Mouse (Mus musculus) duodenum, adult 2 months (tissue): Measurements from ENCODE around the gene Polrmt. TPM values are rescaled to one million over a fixed set of nuclear protein-coding genes. Genes with fewer than 3 reads are reported as not detected.

Source experiments
- polyA plus RNA-seq: library from polyadenylated mRNA; depleted of rRNA; stranded (reverse); fragments of >200 nt; gene quantifications from 2 replicates; pipeline ENCODE4 v1.2.3, GENCODE M21; 2012; ENCODE audit warnings: low replicate concordance; rRNA removed

The Polrmt gene
- 47.7 and 62.9 TPM in 2 replicates for polyA plus RNA-seq

GRCm38 (mm10) chr10:79745898-79746773 is at the start of gene Polrmt:
Polrmt (minus strand) TSS chr10:79746581.

GRCm38 (mm10) chr10:79793051-79793737 is 46.8 kb upstream of the Polrmt start, which contains the start of gene Palm:
Palm (plus strand) TSS chr10:79793572.

GRCm38 (mm10) chr10:79790861-79791260 is 44.5 kb upstream of the Polrmt start, which contains the start of gene Prss57:
Prss57 (minus strand) TSS chr10:79790961.

DNA sequence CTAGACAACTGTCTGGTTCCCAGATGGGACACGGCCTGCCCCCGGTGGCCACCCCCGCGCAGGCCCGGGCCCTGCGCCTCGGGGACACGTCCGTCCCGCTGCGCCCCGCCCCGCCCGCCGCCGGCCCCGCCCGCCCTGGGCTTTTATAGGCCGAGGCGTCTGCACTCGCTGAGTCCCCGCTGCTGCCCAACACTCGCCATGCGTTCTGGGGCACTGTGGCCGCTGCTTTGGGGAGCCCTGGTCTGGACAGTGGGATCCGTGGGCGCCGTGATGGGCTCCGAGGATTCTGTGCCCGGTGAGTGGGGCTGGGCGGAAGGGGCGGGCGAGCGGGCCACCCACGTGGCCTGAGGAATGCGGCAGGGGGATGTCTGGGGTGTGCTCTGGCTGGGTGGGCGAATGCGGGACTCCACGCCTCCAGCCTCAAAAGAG is 30.7 kb upstream of the Polrmt start, which contains the start of gene Fstl3:
Gene Fstl3, plus strand, starts transcription at position 170 of the 429 bp plus-strand sequence.

GRCm38 (mm10) chr10:79766508-79767325 is 20.3 kb upstream of the Polrmt start, which contains the start of gene Rnf126:
Rnf126 (minus strand) TSS chr10:79766952.

GRCm38 (mm10) chr10:79754856-79755516 is 8.6 kb upstream of the Polrmt start, which contains the start of gene Fgf22:
Fgf22 (plus strand) TSS chr10:79755076.

DNA sequence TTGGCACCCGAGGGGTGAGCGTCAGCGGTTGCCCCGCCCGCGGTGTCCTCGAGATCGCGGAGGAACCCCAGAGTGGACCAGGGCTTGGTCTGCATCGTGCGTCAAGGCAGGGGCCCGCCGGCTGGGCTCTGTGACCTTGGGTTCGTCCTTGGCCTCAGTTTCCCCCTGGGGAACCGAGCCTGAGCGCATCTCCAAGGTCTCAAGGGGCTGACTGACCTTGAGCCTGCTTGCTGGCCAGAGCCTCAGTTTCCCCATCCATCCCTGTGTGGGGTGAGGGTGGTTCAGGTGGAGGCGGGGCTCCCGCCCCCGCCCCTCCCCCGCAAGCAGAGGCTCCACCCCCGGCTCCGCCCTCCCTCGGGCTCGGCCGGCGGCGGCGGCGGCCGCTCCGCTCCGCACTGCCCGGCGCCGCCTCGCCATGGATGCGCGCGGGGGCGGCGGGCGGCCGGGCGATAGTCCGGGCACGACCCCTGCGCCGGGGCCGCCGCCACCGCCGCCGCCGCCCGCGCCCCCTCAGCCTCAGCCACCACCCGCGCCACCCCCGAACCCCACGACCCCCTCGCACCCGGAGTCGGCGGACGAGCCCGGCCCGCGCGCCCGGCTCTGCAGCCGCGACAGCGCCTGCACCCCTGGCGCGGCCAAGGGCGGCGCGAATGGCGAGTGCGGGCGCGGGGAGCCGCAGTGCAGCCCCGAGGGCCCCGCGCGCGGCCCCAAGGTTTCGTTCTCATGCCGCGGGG is 30.0 kb downstream of the Polrmt start, which contains the start of gene Hcn2:
Gene Hcn2, plus strand, starts transcription at position 381 of the 734 bp plus-strand sequence.

DNA sequence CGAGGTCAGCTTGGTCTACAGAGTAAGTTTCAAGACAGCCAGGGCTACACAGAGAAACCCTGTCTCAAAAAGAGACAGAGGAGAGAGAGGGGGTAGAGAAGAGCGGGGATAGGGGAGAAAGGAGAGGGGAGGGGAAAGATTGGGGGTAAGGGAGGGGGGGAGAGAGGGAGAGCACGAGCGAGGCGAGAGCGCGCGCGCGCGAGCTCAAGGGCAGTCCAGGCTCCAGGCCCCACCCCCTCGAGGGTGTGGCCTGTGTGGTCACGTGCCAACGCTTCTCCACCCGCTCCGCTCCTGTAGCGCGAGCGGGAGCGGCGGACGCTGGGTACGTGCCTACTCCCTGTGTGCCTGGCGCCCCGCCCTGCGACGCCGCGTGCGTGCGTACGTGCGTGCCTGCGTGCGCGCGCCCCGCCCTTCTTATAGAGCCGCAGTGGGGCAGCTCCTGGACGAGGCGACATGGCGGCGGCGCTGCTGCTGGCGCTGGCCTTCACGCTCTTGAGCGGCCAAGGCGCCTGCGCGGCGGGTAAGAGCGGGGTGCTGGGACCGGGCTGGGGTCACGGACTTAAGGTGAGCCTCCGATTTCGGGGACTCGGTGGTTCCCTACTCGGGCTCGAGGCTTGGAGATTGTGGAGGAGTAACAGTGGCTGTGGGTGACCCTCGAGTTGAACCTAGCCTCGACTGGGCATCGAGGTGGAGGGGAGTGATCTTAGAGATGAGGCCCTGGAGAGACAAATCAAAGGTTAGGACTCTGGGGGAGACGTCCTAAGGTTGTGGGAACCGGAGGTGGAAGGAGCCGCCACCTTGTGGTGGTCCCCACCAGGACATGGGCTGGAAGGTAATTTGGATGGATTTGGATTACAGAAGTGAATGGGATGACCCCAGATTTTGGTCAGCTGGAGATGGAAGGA is 42.1 kb downstream of the Polrmt start, which contains the start of gene Bsg:
Gene Bsg, plus strand, starts transcription at position 427 of the 905 bp plus-strand sequence.

GRCm38 (mm10) chr10:79688720-79689119 is 57.7 kb downstream of the Polrmt start, which contains the start of gene Gzmm:
Gzmm (plus strand) TSS chr10:79689020.

Other genes with a start within 250 kb of the Polrmt start
- gene Plpp2, start 212.8 kb downstream of the Polrmt start, polyA plus RNA-seq: 227 and 464 TPM in 2 replicates
- 87.0 and 107 TPM in 2 replicates for gene Mier2, start 191.4 kb downstream of the Polrmt start, polyA plus RNA-seq
- gene Theg, start 159.2 kb downstream of the Polrmt start, polyA plus RNA-seq: not detected in 2 replicates
- gene C2cd4c, start 132.6 kb downstream of the Polrmt start, polyA plus RNA-seq: 0.84 and 1.1 TPM in 2 replicates
- gene Shc2, start 108.7 kb downstream of the Polrmt start, polyA plus RNA-seq: 1.3 and 2.5 TPM in 2 replicates
- not detected in 2 replicates for gene Odf3l2, start 100.8 kb downstream of the Polrmt start, polyA plus RNA-seq
- gene Madcam1, start 82.0 kb downstream of the Polrmt start, polyA plus RNA-seq: 6.5 and 9.9 TPM in 2 replicates
- gene Tpgs1, start 77.2 kb downstream of the Polrmt start, polyA plus RNA-seq: 80.2 and 108 TPM in 2 replicates
- gene Cdc34, start 64.4 kb downstream of the Polrmt start, polyA plus RNA-seq: 199 and 293 TPM in 2 replicates
- gene Gzmm, start 57.6 kb downstream of the Polrmt start, polyA plus RNA-seq: 0.37 TPM in 1 of 2 replicates, not detected in the other
- 528 and 1,060 TPM in 2 replicates for gene Bsg, start 42.1 kb downstream of the Polrmt start, polyA plus RNA-seq
- 8.5 and 24.2 TPM in 2 replicates for gene Hcn2, start 29.9 kb downstream of the Polrmt start, polyA plus RNA-seq
- not detected in 2 replicates for gene Fgf22, start 8.5 kb upstream of the Polrmt start, polyA plus RNA-seq
- 161 and 229 TPM in 2 replicates for gene Rnf126, start 20.4 kb upstream of the Polrmt start, polyA plus RNA-seq
- gene Fstl3, start 30.7 kb upstream of the Polrmt start, polyA plus RNA-seq: 11.5 and 11.9 TPM in 2 replicates
- 0.27 and 0.59 TPM in 2 replicates for gene Prss57, start 44.4 kb upstream of the Polrmt start, polyA plus RNA-seq
- gene Palm, start 47.0 kb upstream of the Polrmt start, polyA plus RNA-seq: 17.2 and 27.7 TPM in 2 replicates
- gene Misp, start 74.4 kb upstream of the Polrmt start, polyA plus RNA-seq: 97.3 and 216 TPM in 2 replicates
- 156 and 209 TPM in 2 replicates for gene Ptbp1, start 107.8 kb upstream of the Polrmt start, polyA plus RNA-seq
- gene Prtn3, start 127.9 kb upstream of the Polrmt start, polyA plus RNA-seq: 3.8 and 5.3 TPM in 2 replicates
- gene Plppr3, start 128.1 kb upstream of the Polrmt start, polyA plus RNA-seq: 6.1 and 11.4 TPM in 2 replicates
- gene Elane, start 139.7 kb upstream of the Polrmt start, polyA plus RNA-seq: not detected in 2 replicates
- 12.8 and 564 TPM in 2 replicates for gene Cfd, start 144.3 kb upstream of the Polrmt start, polyA plus RNA-seq
- 44.8 and 49.2 TPM in 2 replicates for gene Med16, start 162.3 kb upstream of the Polrmt start, polyA plus RNA-seq
- gene Gm26602, start 164.3 kb upstream of the Polrmt start, polyA plus RNA-seq: not detected in 2 replicates
- gene Kiss1r, start 170.4 kb upstream of the Polrmt start, polyA plus RNA-seq: 5.1 and 5.6 TPM in 2 replicates
- gene R3hdm4, start 174.6 kb upstream of the Polrmt start, polyA plus RNA-seq: 102 and 133 TPM in 2 replicates
- 8.1 and 9.4 TPM in 2 replicates for gene Arid3a, start 180.5 kb upstream of the Polrmt start, polyA plus RNA-seq
- gene Wdr18, start 213.6 kb upstream of the Polrmt start, polyA plus RNA-seq: 32.5 and 36.7 TPM in 2 replicates
- gene Grin3b, start 224.1 kb upstream of the Polrmt start, polyA plus RNA-seq: 0.13 TPM in 1 of 2 replicates, not detected in the other
- 473 and 724 TPM in 2 replicates for gene Tmem259, start 237.7 kb upstream of the Polrmt start, polyA plus RNA-seq
- gene Cnn2, start 242.0 kb upstream of the Polrmt start, polyA plus RNA-seq: 47.4 and 53.3 TPM in 2 replicates
- gene Abca7, start 249.9 kb upstream of the Polrmt start, polyA plus RNA-seq: 22.5 and 27.6 TPM in 2 replicates